ENCODE assay signal across 8 mouse cellular contexts in the genomic region with DNA sequence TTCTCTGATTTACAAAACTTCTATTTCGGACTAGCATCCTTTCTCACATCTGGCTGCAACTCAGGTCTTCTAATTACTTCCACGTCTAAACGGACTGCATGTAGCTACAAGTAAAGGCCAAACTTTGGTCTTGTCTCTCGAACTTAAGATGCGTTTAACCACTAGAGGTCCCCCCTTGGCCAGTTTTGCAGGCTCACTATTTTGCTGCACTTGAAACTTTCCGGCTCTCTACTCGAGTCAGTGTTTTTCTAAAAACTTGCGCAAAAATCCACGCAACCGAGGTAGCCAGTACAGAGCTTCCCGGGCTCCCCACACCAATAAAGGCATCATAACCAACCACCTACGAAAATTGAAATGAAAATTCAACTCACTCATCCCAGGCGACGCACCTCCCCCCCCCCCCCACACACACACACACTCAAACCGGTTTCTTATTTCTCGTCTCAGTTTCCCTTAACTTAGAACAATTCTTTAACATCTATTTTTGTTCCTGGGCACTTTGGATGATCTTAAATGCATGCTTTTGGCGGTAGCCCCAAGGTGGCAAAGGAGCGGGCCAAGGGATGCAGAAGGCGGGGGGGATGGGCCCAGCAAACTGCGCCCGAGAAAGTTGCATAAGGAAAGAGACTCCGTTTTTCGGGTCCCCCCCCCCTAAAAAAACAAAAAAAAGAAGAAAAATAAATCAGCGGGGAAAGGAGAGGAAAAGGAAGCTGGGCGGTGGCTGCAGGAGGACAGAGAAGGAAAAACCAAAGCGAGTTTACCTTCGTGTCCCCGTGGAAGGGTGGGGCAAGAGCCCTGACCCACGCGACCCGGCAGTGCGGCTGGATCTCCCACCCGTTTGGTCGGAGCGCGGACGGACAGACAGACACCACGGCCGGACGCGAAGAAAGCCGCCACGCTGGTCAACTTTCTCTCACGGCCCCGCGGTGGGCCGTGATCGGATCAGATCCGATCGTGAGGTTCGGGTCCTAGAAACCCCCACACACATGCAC. TPM values are rescaled to one million over a fixed set of nuclear protein-coding genes. Genes with fewer than 3 reads are reported as not detected.
DNase-seq lines count a peak whose midpoint lies in the region; ATAC-seq and TF ChIP-seq lines count a peak whose summit lies in the region.

No protein-coding gene starts in this region.

- peaks cover 25% of the 10 kb centered on the region for H3K4me1 ChIP-seq in forebrain, embryonic 13.5 days
- no peaks in the 10 kb centered on the region for H3K4me1 ChIP-seq in heart, postnatal 0 days (ENCODE audit: control insufficient read depth, insufficient read depth)
- no peaks in the 10 kb centered on the region for H3K4me1 ChIP-seq in liver, embryonic 14.5 days (replicated peaks; ENCODE audit: control insufficient read depth in 2 of 2, insufficient read depth in 2 of 2, low read length in 1 of 2)
- H3K4me1 ChIP-seq in stomach, embryonic 15.5 days: peaks cover 8% of the 10 kb centered on the region; the same call in 1 of the 2 replicates

- H3K27ac ChIP-seq in forebrain, embryonic 13.5 days: peak overlapping the region; percentile 94; the same call in 1 of the 2 replicates
- H3K27ac ChIP-seq in heart, postnatal 0 days (ENCODE audit: low read depth): peak overlapping the region; percentile 86
- H3K27ac ChIP-seq in liver, embryonic 14.5 days: no peak overlapping the region
- peak overlapping the region; percentile 95 for H3K27ac ChIP-seq in stomach, embryonic 15.5 days

- H3K9ac ChIP-seq in forebrain, embryonic 13.5 days: peak overlapping the region; percentile 91
- peak overlapping the region; percentile 91 for H3K9ac ChIP-seq in heart, postnatal 0 days (replicated peaks; ENCODE audit: low read depth, low read length)
- H3K9ac ChIP-seq in liver, embryonic 14.5 days (replicated peaks): peak overlapping the region; percentile 56
- peak overlapping the region; percentile 80 for H3K9ac ChIP-seq in stomach, embryonic 15.5 days

- peak; percentile 85 to 89 for DNase-seq in CD8-positive naive resting alpha-beta T cell, adult 2 months (ENCODE audit: low read depth in 2 of 2, low spot score in 2 of 2)
- DNase-seq in c-Kit-positive CD71-positive TER-119-negative erythroid progenitor cells, embryonic 14.5 days (ENCODE audit: low read depth): peak; percentile 78
- peak; percentile 90 for DNase-seq in heart, postnatal 0 days (ENCODE audit: low spot score)
- DNase-seq in kidney, postnatal 36 days: peak; percentile 92
- peak; percentile 55 to 64 (median 62) for DNase-seq in liver, embryonic 14.5 days (ENCODE audit: low read depth in 3 of 3, low spot score in 3 of 3)
- peak; percentile 75 for DNase-seq in neural tube, embryonic 10.5 days (ENCODE audit: extremely low spot score, low spot score)

- H3K9me3 ChIP-seq in forebrain, embryonic 13.5 days (replicated peaks): no peaks in the 10 kb centered on the region
- H3K9me3 ChIP-seq in heart, postnatal 0 days (replicated peaks; ENCODE audit: control insufficient read depth, low read length): no peaks in the 10 kb centered on the region
- no peaks in the 10 kb centered on the region for H3K9me3 ChIP-seq in liver, embryonic 14.5 days (ENCODE audit: control insufficient read depth, low read length)
- H3K9me3 ChIP-seq in stomach, embryonic 15.5 days: no peaks in the 10 kb centered on the region

- WGBS in forebrain, embryonic 13.5 days: under 1% methylated on average over 51 of the region's 51 CpGs
- WGBS in heart, postnatal 0 days: under 1% methylated on average over 51 of the region's 51 CpGs
- under 1% methylated on average over 50 of the region's 51 CpGs for whole genome bisulfite sequencing in liver, embryonic 14.5 days (ENCODE audit: insufficient replicate concordance)
- under 1% methylated on average over 51 of the region's 51 CpGs for WGBS in stomach, embryonic 15.5 days

- no peak for TF ChIP-seq EP300 in heart, postnatal 0 days (IDR thresholded peaks at IDR 0.05; ENCODE audit: low read depth)
- TF ChIP-seq EP300 in liver, embryonic 14.5 days (IDR thresholded peaks at IDR 0.05; ENCODE audit: low read depth): no peak

- peak; percentile 77 for TF ChIP-seq CTCF in heart, postnatal 0 days (IDR thresholded peaks at IDR 0.05; ENCODE audit: low read depth)
- TF ChIP-seq CTCF in liver, embryonic 14.5 days (IDR thresholded peaks at IDR 0.05; ENCODE audit: low read depth): peak; percentile 56

- H3K27me3 ChIP-seq in forebrain, embryonic 13.5 days: no peaks in the 10 kb centered on the region
- H3K27me3 ChIP-seq in heart, postnatal 0 days (ENCODE audit: control insufficient read depth, insufficient read depth, low read length): no peaks in the 10 kb centered on the region
- peaks cover 24% of the 10 kb centered on the region for H3K27me3 ChIP-seq in liver, embryonic 14.5 days (ENCODE audit: control insufficient read depth, insufficient read depth, low read length)
- H3K27me3 ChIP-seq in stomach, embryonic 15.5 days (replicated peaks): no peaks in the 10 kb centered on the region

- H3K4me2 ChIP-seq in forebrain, embryonic 13.5 days: peak overlapping the region; percentile 98
- peak overlapping the region; percentile 90 for H3K4me2 ChIP-seq in heart, postnatal 0 days (ENCODE audit: low read depth, low read length)
- peak overlapping the region; percentile 85 for H3K4me2 ChIP-seq in liver, embryonic 14.5 days (ENCODE audit: low read depth)
- peak overlapping the region; percentile 77 for H3K4me2 ChIP-seq in stomach, embryonic 15.5 days

- H3K36me3 ChIP-seq in forebrain, embryonic 13.5 days (ENCODE audit: poor library complexity, severe bottlenecking): no peaks in the 10 kb centered on the region
- no peaks in the 10 kb centered on the region for H3K36me3 ChIP-seq in heart, postnatal 0 days (replicated peaks; ENCODE audit: control insufficient read depth, insufficient read depth, low read length)
- no peaks in the 10 kb centered on the region for H3K36me3 ChIP-seq in liver, embryonic 14.5 days (replicated peaks; ENCODE audit: control insufficient read depth, insufficient read depth, low read depth)
- no peaks in the 10 kb centered on the region for H3K36me3 ChIP-seq in stomach, embryonic 15.5 days

- ATAC-seq in forebrain, embryonic 13.5 days: no peak
- ATAC-seq in heart, postnatal 0 days (ENCODE audit: insufficient read depth, low read depth): peak; percentile 27; the same call in 1 of the 2 replicates
- ATAC-seq in liver, embryonic 14.5 days (ENCODE audit: insufficient read depth): no peak
- ATAC-seq in stomach, embryonic 15.5 days (ENCODE audit: insufficient read depth, low FRiP score, low read depth): peak; percentile 20; the same call in 1 of the 2 replicates

- peak overlapping the region; percentile 85 for H3K4me3 ChIP-seq in forebrain, embryonic 13.5 days
- peak overlapping the region; percentile 94 for H3K4me3 ChIP-seq in heart, postnatal 0 days (ENCODE audit: low read depth, low read length)
- H3K4me3 ChIP-seq in liver, embryonic 14.5 days (ENCODE audit: insufficient read depth in 1 of 2, low read depth in 2 of 2, low read length in 2 of 2): peak overlapping the region; percentile 70 to 96
- peak overlapping the region; percentile 92 for H3K4me3 ChIP-seq in stomach, embryonic 15.5 days (replicated peaks)

RNA-seq across cellular contexts. Expression of a gene that starts 2.5 kb away (rescaled TPM):
- 19.8 and 21.3 TPM in 2 replicates for polyA plus RNA-seq in forebrain, embryonic 13.5 days (2015; fragmentation: Nextera tagmentation; extraction: Ambion mirVana)
- 5.1 and 9.7 TPM in 2 replicates for total RNA-seq in heart, postnatal 0 days (2014; rRNA removed; ENCODE audit: low replicate concordance)
- 4.7 and 5.2 TPM in 2 replicates for polyA plus RNA-seq in heart, postnatal 0 days (2015; fragmentation: Nextera tagmentation; extraction: Ambion mirVana)
- 1.8 and 2.3 TPM in 2 replicates for polyA plus RNA-seq in liver, embryonic 14.5 days (2012; rRNA removed)
- polyA plus RNA-seq in liver, embryonic 14.5 days (2014; fragmentation: Nextera tagmentation; extraction: Ambion mirVana): 0.94 and 2.2 TPM in 2 replicates
- polyA plus RNA-seq in stomach, embryonic 15.5 days (2015; fragmentation: Nextera tagmentation; extraction: Ambion mirVana): 11.6 and 12.2 TPM in 2 replicates

Comparison
In these comparisons a context has a peak if more than half of its experiments do, and no peak if none do; other contexts are left out.
1. ATAC-seq: peak in heart, postnatal 0 days (single experiment) and stomach, embryonic 15.5 days (single experiment); none in forebrain, embryonic 13.5 days (single experiment) and liver, embryonic 14.5 days (single experiment).
2. Peak in every context shown above with its lines, with median percentiles within 50 percentile points of each other: DNase-seq, H3K4me2 ChIP-seq, H3K4me3 ChIP-seq and H3K9ac ChIP-seq.